Mouse (Mus musculus) monocyte, adult 2 months (primary cell): ENCODE measurements around the gene Gtpbp4.
"Not testable (repeated sequence)": the region's sequence is repeated elsewhere in the genome, so short reads cannot be mapped to it uniquely, and the experiment has no call there.

Experiments used
- DNase-seq, 2 experiments: peaks; one replicate each; pipeline ENCODE4 v3.0.0; 2022; ENCODE audit warnings: low spot score in 2 of 2, low read depth in 1 of 2

The Gtpbp4 gene

GRCm38 (mm10) chr13:8995990-8996786 is at the start of gene Gtpbp4:
Gene Gtpbp4, minus strand, starts transcription at chr13:8996083.
- peak; percentile 90 to 92 for DNase-seq

DNA sequence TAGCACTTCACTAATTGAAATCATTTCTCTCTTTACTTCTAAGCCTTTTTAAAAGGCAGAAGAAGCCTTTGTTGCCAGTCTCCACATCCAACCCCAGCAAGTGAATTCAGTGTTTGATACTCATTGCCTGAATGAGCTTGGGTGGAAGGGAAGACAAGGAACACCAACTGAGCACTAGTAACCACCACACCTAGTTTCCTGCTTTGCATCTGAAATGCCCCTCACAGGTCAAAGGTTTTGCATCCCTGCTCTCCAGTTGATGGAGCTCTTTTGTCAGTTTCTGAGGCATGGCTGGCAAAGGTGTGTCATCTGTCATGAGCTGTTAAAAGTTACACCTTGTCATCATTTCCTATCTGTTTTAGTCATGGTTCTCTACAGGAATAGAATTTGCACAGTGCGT is 48.8 kb upstream of the Gtpbp4 start:
- no peak for DNase-seq

DNA sequence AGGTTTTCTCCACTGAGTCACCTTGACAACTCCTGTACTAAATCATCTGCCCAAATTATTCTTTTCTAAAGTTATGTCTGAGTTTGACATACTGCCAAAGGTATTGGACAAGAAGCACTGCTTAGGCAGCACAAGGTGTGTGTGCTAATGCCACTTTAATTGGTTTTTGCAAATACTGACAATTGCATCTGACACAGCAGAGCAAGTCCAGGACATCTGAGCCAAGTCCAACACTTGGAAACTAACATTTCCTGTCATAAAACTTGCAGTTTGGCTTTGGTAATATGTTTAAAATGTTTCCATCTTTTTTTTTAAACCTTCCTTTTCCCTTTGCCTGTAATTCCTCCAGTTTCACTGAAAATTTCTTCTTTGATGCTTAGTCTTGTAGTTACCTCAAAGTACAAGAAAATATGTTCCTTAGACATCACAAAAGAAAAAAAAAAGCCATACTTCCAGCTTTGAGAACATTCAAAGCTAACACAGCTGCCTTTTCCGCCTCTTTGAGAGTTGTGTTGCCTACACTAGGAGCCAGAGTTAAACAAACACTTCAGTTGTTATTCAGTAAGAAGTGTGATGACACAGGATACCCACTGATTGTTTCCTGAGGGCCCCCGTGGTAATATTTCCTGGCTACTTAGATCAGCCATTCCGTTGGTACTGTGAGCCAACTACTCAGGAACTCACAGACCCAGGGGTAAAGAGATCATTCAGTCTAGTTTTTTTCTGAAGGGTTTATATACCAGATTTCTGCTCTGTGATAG is 47.6 kb upstream of the Gtpbp4 start:
- DNase-seq, result no peak

GRCm38 (mm10) chr13:9040626-9041025 is 44.7 kb upstream of the Gtpbp4 start:
- no peak for DNase-seq

DNA sequence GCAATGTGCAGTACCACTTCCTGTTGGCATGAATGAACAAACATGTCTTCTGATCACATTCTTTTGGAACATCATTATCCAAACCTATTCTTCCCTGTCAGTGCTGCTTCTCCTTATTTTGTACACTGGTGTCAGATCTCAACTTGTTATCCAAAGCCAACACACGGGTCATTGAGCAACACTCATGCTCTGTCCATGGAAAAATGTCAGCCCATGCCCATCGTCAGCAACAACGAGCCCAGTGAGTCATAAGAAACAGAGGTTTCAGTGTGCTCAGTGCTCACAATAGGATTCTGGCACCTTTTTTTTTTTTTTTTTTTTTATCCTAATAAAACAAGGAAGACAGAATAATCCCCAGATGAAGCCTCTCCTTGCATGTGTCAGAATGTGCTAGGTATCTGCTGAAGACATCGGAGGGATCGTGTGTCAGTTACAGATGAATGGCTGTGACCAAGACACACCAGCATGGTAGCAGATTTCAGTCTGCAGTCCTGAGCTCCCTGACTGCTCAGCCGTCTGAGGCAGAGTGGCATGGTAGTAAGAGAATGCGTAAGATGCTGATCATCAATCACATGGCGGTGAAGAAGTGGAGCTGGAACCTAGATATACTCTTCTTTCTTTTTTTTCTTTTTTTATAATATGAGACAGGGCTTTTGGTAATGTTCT is 36.2 kb upstream of the Gtpbp4 start:
- no peak for DNase-seq

GRCm38 (mm10) chr13:9030364-9030763 is 34.5 kb upstream of the Gtpbp4 start:
- DNase-seq, result no peak

- DNase-seq, result no peak
Measured at GRCm38 (mm10) chr13:9027251-9027650, 31.4 kb upstream of the Gtpbp4 start.

DNA sequence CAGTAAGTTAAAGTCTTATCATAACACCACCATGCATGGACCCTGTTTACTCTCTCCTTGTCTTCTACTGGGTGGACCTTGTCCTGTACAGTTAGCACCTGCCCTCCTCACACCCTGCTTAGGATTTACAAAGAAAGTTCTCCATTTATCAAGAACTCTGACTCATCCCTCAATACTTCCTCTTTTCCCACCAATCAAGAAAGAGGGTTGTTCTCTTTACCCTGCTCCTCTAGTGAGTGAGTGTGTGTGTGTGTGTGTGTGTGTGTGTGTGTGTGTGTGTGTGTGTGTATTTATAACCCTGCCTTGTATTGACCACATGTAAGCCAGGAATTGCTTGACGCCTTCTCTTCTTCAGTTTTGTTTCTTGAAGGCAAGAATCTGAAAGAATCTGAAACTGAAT is 26.7 kb upstream of the Gtpbp4 start:
- DNase-seq, result no peak

GRCm38 (mm10) chr13:9021556-9021955 is 25.7 kb upstream of the Gtpbp4 start:
- DNase-seq, result no peak

DNA sequence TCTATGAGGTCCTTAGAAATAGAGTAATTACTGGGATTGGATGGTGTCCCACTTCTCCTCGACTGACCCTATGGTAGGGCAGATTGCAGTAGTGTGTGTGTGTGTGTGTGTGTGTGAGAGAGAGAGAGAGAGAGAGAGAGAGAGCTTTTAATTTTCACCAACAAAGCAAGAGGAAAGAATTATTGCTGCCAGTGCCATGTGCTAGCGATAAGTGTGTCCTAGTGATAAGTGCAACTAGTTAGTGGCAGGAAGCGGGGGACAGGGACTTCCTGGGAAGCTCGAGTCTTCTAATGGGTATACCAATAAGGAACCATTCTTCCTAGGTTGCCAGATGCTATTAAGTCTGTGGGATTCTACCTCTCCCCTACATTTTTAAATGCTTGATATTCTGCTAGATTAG is 23.8 kb upstream of the Gtpbp4 start:
- no peak for DNase-seq

DNA sequence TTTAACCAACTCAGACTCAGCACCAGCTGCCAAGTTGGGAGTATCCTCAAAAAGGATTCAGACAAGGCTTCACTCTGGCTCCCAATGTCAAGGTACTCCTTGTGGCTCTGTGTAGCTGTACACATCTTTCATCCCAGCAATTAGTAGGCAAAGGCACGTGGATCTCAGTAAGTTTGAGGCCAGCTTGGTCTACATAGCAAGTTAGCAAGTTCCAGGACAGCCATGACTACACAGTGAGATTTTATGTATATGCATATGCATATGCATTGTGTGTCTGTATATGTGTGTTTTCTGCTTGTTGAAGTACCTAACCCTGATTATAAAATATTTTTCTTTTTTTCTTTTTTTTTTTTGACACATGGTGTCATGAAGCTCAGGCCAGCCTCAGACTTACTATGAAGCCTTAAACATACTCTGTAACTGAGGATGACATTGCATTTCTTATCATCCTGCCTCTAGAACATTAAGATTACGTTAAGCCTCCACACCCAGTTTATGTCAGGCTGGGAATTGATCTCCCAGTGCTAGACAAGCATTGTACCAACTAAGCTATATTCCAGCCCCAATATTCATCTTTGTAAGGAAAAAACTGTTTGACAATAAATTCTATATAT is 23.2 kb upstream of the Gtpbp4 start:
- DNase-seq, result no peak

DNA sequence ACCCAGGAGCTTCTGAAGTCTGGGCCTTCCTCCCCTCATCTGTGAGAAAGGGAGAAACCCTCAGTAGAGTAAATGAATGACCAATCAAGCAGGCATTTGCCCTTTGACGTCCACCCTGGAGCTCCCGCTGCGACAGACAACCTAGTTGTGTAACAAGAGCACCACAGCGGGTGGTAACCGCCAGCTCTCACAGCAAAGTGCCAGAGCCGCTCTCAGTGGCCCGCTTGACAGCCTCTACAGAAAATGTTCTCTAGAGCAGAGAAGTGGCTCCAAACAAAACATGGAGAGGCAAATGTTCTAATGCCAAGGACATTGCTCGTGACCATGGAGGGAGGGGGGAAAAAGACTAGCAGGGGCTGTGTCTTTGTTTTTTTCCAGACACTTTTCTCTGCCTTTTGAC is 21.3 kb upstream of the Gtpbp4 start:
- DNase-seq, result no peak

- DNase-seq, result no peak
Measured at GRCm38 (mm10) chr13:9014431-9014830, 18.5 kb upstream of the Gtpbp4 start.

DNA sequence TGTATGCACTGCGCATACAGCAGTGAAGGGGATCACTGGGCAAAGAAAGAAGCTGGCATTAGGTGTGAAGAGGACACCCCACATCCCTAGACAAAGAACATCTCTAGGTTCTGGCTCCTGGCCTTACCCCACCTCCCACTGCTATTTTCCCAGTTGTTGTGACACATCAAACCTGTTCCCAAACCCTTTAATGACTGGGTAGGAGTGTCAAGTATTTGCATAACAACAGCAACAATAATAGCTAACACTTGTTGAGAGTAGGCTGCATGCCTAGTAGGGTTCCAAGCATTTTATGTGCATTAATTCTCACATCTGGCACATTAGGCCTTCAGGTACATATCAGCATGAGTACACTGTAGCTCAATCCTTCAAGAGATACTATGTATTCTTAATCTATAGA is 17.6 kb upstream of the Gtpbp4 start:
- DNase-seq, result no peak

GRCm38 (mm10) chr13:9011596-9012350 is 15.9 kb upstream of the Gtpbp4 start:
- DNase-seq, result no peak

GRCm38 (mm10) chr13:9003306-9003705 is 7.4 kb upstream of the Gtpbp4 start:
- no peak for DNase-seq

GRCm38 (mm10) chr13:8999464-8999863 is 3.6 kb upstream of the Gtpbp4 start:
- DNase-seq, result no peak

DNA sequence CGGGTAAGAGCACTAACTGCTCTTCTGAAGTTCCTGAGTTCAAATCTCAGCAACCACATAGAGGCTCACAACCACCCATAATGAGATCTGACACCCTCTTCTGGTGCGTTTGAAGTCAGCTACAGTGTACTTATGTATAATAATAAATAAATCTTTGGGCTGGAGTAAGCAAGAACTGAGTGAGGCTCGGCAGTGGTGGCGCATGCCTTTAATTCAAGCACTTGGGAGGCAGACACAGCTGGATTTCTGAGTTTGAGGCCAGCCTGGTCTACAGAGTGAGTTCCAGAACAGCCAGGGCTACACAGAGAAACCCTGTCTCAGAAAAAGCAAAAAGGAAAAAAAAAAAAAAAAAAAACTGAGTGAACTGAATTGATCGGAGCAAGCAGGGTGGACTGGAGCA is 1.3 kb upstream of the Gtpbp4 start:
- not testable (repeated sequence) for DNase-seq

- peak in 1 of 2 experiments; percentile 2 for DNase-seq
Measured at GRCm38 (mm10) chr13:8995159-8995989, 509 bp downstream of the Gtpbp4 start.

GRCm38 (mm10) chr13:8992231-8992630 is 3.7 kb downstream of the Gtpbp4 start:
- no peak for DNase-seq
